Mouse (Mus musculus): ENCODE data around the gene Hoxb5.

Hoxb5 gene

GRCm38 (mm10) chr11:96288455-96289221, 14.5 kb upstream of the Hoxb5 start:
- DNase-seq (ENCODE audit: low spot score), result no peak

GRCm38 (mm10) chr11:96289293-96289692, 13.8 kb upstream of the Hoxb5 start:
- no peak for DNase-seq (ENCODE audit: low spot score)

- no peak for DNase-seq (ENCODE audit: low spot score)
These were observed 13.3 kb upstream of the Hoxb5 start for GRCm38 (mm10) chr11:96289837-96290236.

- no peak for DNase-seq (ENCODE audit: low spot score)
These were observed 12.3 kb upstream of the Hoxb5 start for GRCm38 (mm10) chr11:96290705-96291355.

- no peak for DNase-seq (ENCODE audit: low spot score)
These were observed 11.2 kb upstream of the Hoxb5 start, which contains the start of gene Hoxb6 for GRCm38 (mm10) chr11:96291681-96292564. Gene Hoxb6 (plus strand): TSS chr11:96292476.

- no peak for DNase-seq (ENCODE audit: low spot score)
These were observed 10.4 kb upstream of the Hoxb5 start for GRCm38 (mm10) chr11:96292565-96293301.

- DNase-seq (ENCODE audit: low spot score), result no peak
These were observed 9.7 kb upstream of the Hoxb5 start for GRCm38 (mm10) chr11:96293302-96293921.

GRCm38 (mm10) chr11:96294245-96295091, 8.7 kb upstream of the Hoxb5 start:
- DNase-seq (ENCODE audit: low spot score), result peak; percentile 52

- no peak for DNase-seq (ENCODE audit: low spot score)
These were observed 7.9 kb upstream of the Hoxb5 start for GRCm38 (mm10) chr11:96295092-96295835.

GRCm38 (mm10) chr11:96296997-96297396, 6.1 kb upstream of the Hoxb5 start:
- no peak for DNase-seq (ENCODE audit: low spot score)

GRCm38 (mm10) chr11:96297428-96297827, 5.7 kb upstream of the Hoxb5 start:
- DNase-seq (ENCODE audit: low spot score), result no peak

- DNase-seq (ENCODE audit: low spot score), result no peak
These were observed 5.0 kb upstream of the Hoxb5 start for GRCm38 (mm10) chr11:96297968-96298635.

GRCm38 (mm10) chr11:96298895-96299667, 4.1 kb upstream of the Hoxb5 start:
- no peak for DNase-seq (ENCODE audit: low spot score)

GRCm38 (mm10) chr11:96299781-96300180, 3.4 kb upstream of the Hoxb5 start:
- DNase-seq (ENCODE audit: low spot score), result no peak

- DNase-seq (ENCODE audit: low spot score), result no peak
These were observed 2.6 kb upstream of the Hoxb5 start for GRCm38 (mm10) chr11:96300354-96301063.

GRCm38 (mm10) chr11:96301064-96301431, 2.1 kb upstream of the Hoxb5 start:
- no peak for DNase-seq (ENCODE audit: low spot score)

- DNase-seq (ENCODE audit: low spot score), result peak; percentile 56
These were observed 1.3 kb upstream of the Hoxb5 start for GRCm38 (mm10) chr11:96301837-96302236.

Measured in testis, postnatal 14 days (tissue).